Mouse (Mus musculus): ENCODE data around the gene Slc16a10. TPM values are rescaled to one million over a fixed set of nuclear protein-coding genes. Genes with fewer than 3 reads are reported as not detected.
A peak's percentile ranks its signal among the peaks of the same experiment; 100 is the strongest.

The Slc16a10 gene
- polyA plus RNA-seq, 1 experiment from 2014 or later: 2.2 TPM

- 93% methylated on average over 6 of the region's 6 CpGs for whole genome bisulfite sequencing
Observed at GRCm38 (mm10) chr10:40172136-40172535, 30.1 kb upstream of the Slc16a10 start.

GRCm38 (mm10) chr10:40171211-40171610 lies 29.2 kb upstream of the Slc16a10 start:
- Histone ChIP-seq H3K27me3 (replicated peaks; ENCODE audit: control insufficient read depth, insufficient read depth, low read length) (no peaks in the 10 kb centered on the region), H3K9ac (ENCODE audit: low read length) (no peak overlapping the region), H3K4me1 (ENCODE audit: control insufficient read depth, insufficient read depth, low read length) (no peaks in the 10 kb centered on the region), H3K36me3 (ENCODE audit: control insufficient read depth, insufficient read depth, low read length) (no peaks in the 10 kb centered on the region), H3K27ac (ENCODE audit: low read depth, low read length) (no peak overlapping the region), H3K9me3 (replicated peaks; ENCODE audit: control insufficient read depth, low read length) (no peaks in the 10 kb centered on the region), H3K4me3 (ENCODE audit: low read depth, low read length) (no peak overlapping the region), H3K4me2 (ENCODE audit: low read length) (no peak overlapping the region)
- no peak for ATAC-seq
- DNase-seq (ENCODE audit: low spot score): no peak
- WGBS: 86% methylated on average over 8 of the region's 8 CpGs

More at GRCm38 (mm10) chr10:40172136-40172535, 30.1 kb upstream of the Slc16a10 start:
- Histone ChIP-seq H3K4me2 (ENCODE audit: low read length) (no peak overlapping the region), H3K9ac (ENCODE audit: low read length) (no peak overlapping the region), H3K27ac (ENCODE audit: low read depth, low read length) (no peak overlapping the region), H3K9me3 (replicated peaks; ENCODE audit: control insufficient read depth, low read length) (no peaks in the 10 kb centered on the region), H3K4me3 (ENCODE audit: low read depth, low read length) (no peak overlapping the region), H3K4me1 (ENCODE audit: control insufficient read depth, insufficient read depth, low read length) (no peaks in the 10 kb centered on the region), H3K36me3 (ENCODE audit: control insufficient read depth, insufficient read depth, low read length) (no peaks in the 10 kb centered on the region), H3K27me3 (replicated peaks; ENCODE audit: control insufficient read depth, insufficient read depth, low read length) (no peaks in the 10 kb centered on the region)
- DNase-seq (ENCODE audit: low spot score) (no peak), ATAC-seq (no peak)

- no peaks in the 10 kb centered on the region for H3K9me3 ChIP-seq (replicated peaks; ENCODE audit: control insufficient read depth, low read length)
- DNase-seq (ENCODE audit: low spot score) (peak; percentile 31), ATAC-seq (peak; percentile 58; the same call in 1 of the 2 replicates)
- no peak overlapping the region for H3K27ac ChIP-seq (ENCODE audit: low read depth, low read length)
- no peak overlapping the region for H3K9ac ChIP-seq (ENCODE audit: low read length)
- WGBS: 69% methylated on average over 4 of the region's 4 CpGs
- H3K36me3 ChIP-seq (ENCODE audit: control insufficient read depth, insufficient read depth, low read length): no peaks in the 10 kb centered on the region
- no peak overlapping the region for H3K4me2 ChIP-seq (ENCODE audit: low read length)
- no peaks in the 10 kb centered on the region for H3K4me1 ChIP-seq (ENCODE audit: control insufficient read depth, insufficient read depth, low read length)
- no peak overlapping the region for H3K4me3 ChIP-seq (ENCODE audit: low read depth, low read length)
- no peaks in the 10 kb centered on the region for H3K27me3 ChIP-seq (replicated peaks; ENCODE audit: control insufficient read depth, insufficient read depth, low read length)
Observed at GRCm38 (mm10) chr10:40170141-40170558, 28.1 kb upstream of the Slc16a10 start.

- Histone ChIP-seq H3K9me3 (replicated peaks; ENCODE audit: control insufficient read depth, low read length) (no peaks in the 10 kb centered on the region), H3K4me3 (ENCODE audit: low read depth, low read length) (no peak overlapping the region), H3K9ac (ENCODE audit: low read length) (no peak overlapping the region), H3K27ac (ENCODE audit: low read depth, low read length) (no peak overlapping the region), H3K36me3 (ENCODE audit: control insufficient read depth, insufficient read depth, low read length) (no peaks in the 10 kb centered on the region), H3K27me3 (replicated peaks; ENCODE audit: control insufficient read depth, insufficient read depth, low read length) (no peaks in the 10 kb centered on the region), H3K4me2 (ENCODE audit: low read length) (no peak overlapping the region), H3K4me1 (ENCODE audit: control insufficient read depth, insufficient read depth, low read length) (no peaks in the 10 kb centered on the region)
- DNase-seq (ENCODE audit: low spot score): no peak
- WGBS: 92% methylated on average over 10 of the region's 10 CpGs
- no peak for ATAC-seq
Observed at GRCm38 (mm10) chr10:40169566-40169965, 27.5 kb upstream of the Slc16a10 start.

GRCm38 (mm10) chr10:40169088-40169487 lies 27.0 kb upstream of the Slc16a10 start:
- 90% methylated on average over 7 of the region's 7 CpGs for WGBS
- Histone ChIP-seq H3K9me3 (replicated peaks; ENCODE audit: control insufficient read depth, low read length) (no peaks in the 10 kb centered on the region), H3K9ac (ENCODE audit: low read length) (no peak overlapping the region), H3K4me2 (ENCODE audit: low read length) (no peak overlapping the region), H3K4me3 (ENCODE audit: low read depth, low read length) (no peak overlapping the region), H3K27ac (ENCODE audit: low read depth, low read length) (no peak overlapping the region), H3K27me3 (replicated peaks; ENCODE audit: control insufficient read depth, insufficient read depth, low read length) (no peaks in the 10 kb centered on the region), H3K4me1 (ENCODE audit: control insufficient read depth, insufficient read depth, low read length) (no peaks in the 10 kb centered on the region), H3K36me3 (ENCODE audit: control insufficient read depth, insufficient read depth, low read length) (no peaks in the 10 kb centered on the region)
- DNase-seq (ENCODE audit: low spot score): no peak
- ATAC-seq: no peak

- ATAC-seq (no peak), DNase-seq (ENCODE audit: low spot score) (no peak)
- Histone ChIP-seq H3K4me1 (ENCODE audit: control insufficient read depth, insufficient read depth, low read length) (no peaks in the 10 kb centered on the region), H3K4me3 (ENCODE audit: low read depth, low read length) (no peak overlapping the region), H3K27me3 (replicated peaks; ENCODE audit: control insufficient read depth, insufficient read depth, low read length) (no peaks in the 10 kb centered on the region), H3K4me2 (ENCODE audit: low read length) (no peak overlapping the region), H3K36me3 (ENCODE audit: control insufficient read depth, insufficient read depth, low read length) (no peaks in the 10 kb centered on the region), H3K27ac (ENCODE audit: low read depth, low read length) (no peak overlapping the region), H3K9ac (ENCODE audit: low read length) (no peak overlapping the region), H3K9me3 (replicated peaks; ENCODE audit: control insufficient read depth, low read length) (no peaks in the 10 kb centered on the region)
- WGBS: 91% methylated on average over 27 of the region's 27 CpGs
Observed at GRCm38 (mm10) chr10:40164421-40165386, 22.6 kb upstream of the Slc16a10 start.

- 91% methylated on average over 13 of the region's 13 CpGs for WGBS
- Histone ChIP-seq H3K4me1 (ENCODE audit: control insufficient read depth, insufficient read depth, low read length) (no peaks in the 10 kb centered on the region), H3K9ac (ENCODE audit: low read length) (no peak overlapping the region), H3K27ac (ENCODE audit: low read depth, low read length) (no peak overlapping the region), H3K4me3 (ENCODE audit: low read depth, low read length) (no peak overlapping the region), H3K36me3 (ENCODE audit: control insufficient read depth, insufficient read depth, low read length) (no peaks in the 10 kb centered on the region), H3K4me2 (ENCODE audit: low read length) (no peak overlapping the region), H3K27me3 (replicated peaks; ENCODE audit: control insufficient read depth, insufficient read depth, low read length) (no peaks in the 10 kb centered on the region), H3K9me3 (replicated peaks; ENCODE audit: control insufficient read depth, low read length) (no peaks in the 10 kb centered on the region)
- DNase-seq (ENCODE audit: low spot score) (no peak), ATAC-seq (no peak)
Observed at GRCm38 (mm10) chr10:40163914-40164313, 21.9 kb upstream of the Slc16a10 start.

- Histone ChIP-seq H3K27ac (ENCODE audit: low read depth, low read length) (no peak overlapping the region), H3K27me3 (replicated peaks; ENCODE audit: control insufficient read depth, insufficient read depth, low read length) (no peaks in the 10 kb centered on the region), H3K4me3 (ENCODE audit: low read depth, low read length) (no peak overlapping the region), H3K36me3 (ENCODE audit: control insufficient read depth, insufficient read depth, low read length) (no peaks in the 10 kb centered on the region), H3K4me1 (ENCODE audit: control insufficient read depth, insufficient read depth, low read length) (no peaks in the 10 kb centered on the region), H3K9ac (ENCODE audit: low read length) (no peak overlapping the region), H3K4me2 (ENCODE audit: low read length) (no peak overlapping the region), H3K9me3 (replicated peaks; ENCODE audit: control insufficient read depth, low read length) (no peaks in the 10 kb centered on the region)
- WGBS: 88% methylated on average over 8 of the region's 8 CpGs
- no peak for DNase-seq (ENCODE audit: low spot score)
- ATAC-seq: no peak
Observed at GRCm38 (mm10) chr10:40163338-40163737, 21.3 kb upstream of the Slc16a10 start.

GRCm38 (mm10) chr10:40161701-40162255 lies 19.7 kb upstream of the Slc16a10 start:
- no peak for DNase-seq (ENCODE audit: low spot score)
- Histone ChIP-seq H3K27me3 (replicated peaks; ENCODE audit: control insufficient read depth, insufficient read depth, low read length) (no peaks in the 10 kb centered on the region), H3K4me1 (ENCODE audit: control insufficient read depth, insufficient read depth, low read length) (no peaks in the 10 kb centered on the region), H3K4me2 (ENCODE audit: low read length) (no peak overlapping the region), H3K9me3 (replicated peaks; ENCODE audit: control insufficient read depth, low read length) (no peaks in the 10 kb centered on the region), H3K36me3 (ENCODE audit: control insufficient read depth, insufficient read depth, low read length) (no peaks in the 10 kb centered on the region), H3K4me3 (ENCODE audit: low read depth, low read length) (no peak overlapping the region), H3K27ac (ENCODE audit: low read depth, low read length) (no peak overlapping the region), H3K9ac (ENCODE audit: low read length) (no peak overlapping the region)
- WGBS: 94% methylated on average over 5 of the region's 5 CpGs
- ATAC-seq: no peak
